Mouse (Mus musculus) CH12.LX (cell line): Measurements from ENCODE around the gene C130050O18Rik.

Experiments used
- CTCF ChIP-seq, 2 experiments: IDR thresholded peaks in 1 of 2; conservative IDR thresholded peaks in 1 of 2; 2 replicates each; pipeline ENCODE4 v1.5.1; 2011 to 2012; ENCODE audit warnings: low read depth in 2 of 2, low read length in 2 of 2, improper control_type of control experiment in 1 of 2, inconsistent platforms in 1 of 2, mild to moderate bottlenecking in 1 of 2, moderate library complexity in 1 of 2
- GABPA ChIP-seq: IDR thresholded peaks from 2 replicates; pipeline ENCODE4 v1.6.1; 2012; ENCODE audit warnings: low read depth, low read length, improper control_type of control experiment, inconsistent platforms; ENCODE audit not compliant: insufficient replicate concordance
- POLR2A ChIP-seq: IDR thresholded peaks from 2 replicates; pipeline ENCODE4 v1.6.1; 2011; ENCODE audit warnings: low read depth, mild to moderate bottlenecking, improper control_type of control experiment, low read length

DNA sequence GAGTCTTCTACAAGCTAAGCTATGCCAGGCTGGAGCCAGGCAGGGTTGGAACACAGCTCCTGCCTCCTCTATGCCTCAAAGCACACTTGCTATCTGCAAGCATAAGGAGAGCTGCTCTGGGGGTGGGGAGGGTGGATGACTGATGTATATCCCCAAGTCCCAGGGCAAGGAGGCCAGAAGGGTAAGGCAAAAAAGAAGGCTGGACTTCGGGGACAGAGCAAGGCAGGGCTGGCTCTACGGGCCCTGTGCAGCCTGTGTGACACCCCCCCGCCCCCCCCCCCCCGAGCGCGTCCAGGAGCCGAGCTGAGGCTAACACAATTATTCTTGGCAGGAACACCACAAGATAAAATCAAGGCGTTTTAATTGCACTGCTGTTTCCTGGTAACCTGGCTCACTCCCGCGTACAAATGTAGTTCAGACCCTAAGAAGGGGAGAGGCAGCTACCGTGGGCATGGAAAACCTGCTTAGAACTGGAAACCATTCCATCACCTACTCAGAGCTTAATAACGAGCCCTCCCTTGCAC is 24.8 kb downstream of the C130050O18Rik start:
- no peak for TF ChIP-seq GABPA
- no peak for TF ChIP-seq CTCF (conservative IDR thresholded peaks at IDR 0.05 in 1 of 2, IDR thresholded peaks at IDR 0.05 in 1 of 2; ENCODE audit: low read depth in 2 of 2, low read length in 2 of 2)
- TF ChIP-seq POLR2A: no peak
